Mouse (Mus musculus): Measurements from ENCODE around the gene Mark4. TPM values are rescaled to one million over a fixed set of nuclear protein-coding genes. Genes with fewer than 3 reads are reported as not detected.

Gene Mark4
- total RNA-seq (2023): 26.6 TPM

DNA sequence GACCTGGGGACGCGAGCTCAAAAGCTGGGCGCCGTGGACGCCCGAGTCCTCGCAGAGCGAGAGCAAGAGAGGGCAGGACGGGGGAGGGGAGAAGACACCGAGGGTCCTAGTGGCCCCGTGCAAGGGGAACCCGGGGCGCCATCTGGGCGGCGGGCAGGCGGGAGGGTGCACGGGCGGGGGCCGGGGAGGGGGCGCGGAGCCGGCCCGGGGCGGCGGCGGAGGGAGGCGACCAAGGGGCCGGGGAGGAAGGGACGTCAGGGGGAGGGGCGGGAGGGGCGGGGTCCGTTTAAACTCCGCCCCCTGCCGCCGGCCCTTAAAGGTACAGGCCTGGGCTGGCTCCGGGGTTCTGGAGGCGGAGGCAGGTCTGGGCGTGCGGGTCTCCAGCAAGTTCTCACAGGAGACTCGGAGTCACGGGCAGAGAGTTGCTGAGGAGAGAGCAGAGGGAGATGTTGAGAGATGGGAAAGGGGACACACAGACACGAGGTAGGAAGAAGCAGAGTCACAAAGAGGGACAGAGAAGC lies at the start of gene Mark4:
Gene Mark4 (minus strand): TSS at position 231 of the 521 bp plus-strand sequence.

DNA sequence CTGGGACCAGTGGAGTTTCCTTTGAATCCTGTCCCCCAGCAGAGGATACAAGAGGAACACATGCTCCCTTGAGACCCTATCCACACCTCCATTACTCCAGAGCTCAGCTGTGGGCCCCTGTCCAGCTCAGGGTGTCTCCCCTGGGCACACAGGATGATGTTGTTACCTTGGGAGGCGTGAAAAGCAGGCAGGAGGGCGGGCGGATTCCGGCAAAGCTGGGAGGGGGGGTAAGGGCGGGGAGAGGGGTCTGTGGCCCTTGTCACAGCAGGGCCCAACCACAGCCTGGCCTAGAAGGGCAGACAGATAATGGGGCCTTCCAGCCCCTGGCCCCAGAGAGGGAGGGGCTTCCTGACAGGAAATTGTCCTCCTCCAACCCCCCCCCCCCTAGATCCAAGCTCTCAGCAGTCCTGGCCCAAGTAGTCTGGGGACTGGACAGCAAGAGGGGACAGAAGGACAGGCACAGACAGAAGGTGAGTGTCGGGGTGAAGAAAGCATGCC lies 4.3 kb upstream of the Mark4 start, which contains the start of gene Exoc3l2:
Gene Exoc3l2 (plus strand): TSS at position 448 of the 498 bp plus-strand sequence.

DNA sequence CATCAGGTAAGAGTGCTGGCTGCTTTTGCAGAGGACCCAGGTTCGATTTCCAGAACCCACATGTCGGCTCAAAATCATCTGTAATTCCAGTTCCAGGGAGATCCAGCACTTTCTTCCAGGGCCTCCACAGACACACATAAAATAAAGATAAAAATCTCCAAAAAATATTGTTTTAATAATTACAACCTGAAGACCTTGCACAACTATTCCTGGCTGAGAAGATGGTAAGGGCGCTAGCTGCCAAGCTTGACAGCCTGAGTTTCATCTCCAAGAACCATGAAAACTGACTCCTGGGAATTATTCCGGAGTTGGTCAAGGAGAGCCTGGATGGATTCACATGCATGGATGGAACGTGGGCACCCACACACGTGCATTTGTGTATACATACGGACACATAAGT lies 54.1 kb downstream of the Mark4 start, which contains the start of gene Ckm:
Gene Ckm (plus strand): TSS at position 301 of the 400 bp plus-strand sequence.

DNA sequence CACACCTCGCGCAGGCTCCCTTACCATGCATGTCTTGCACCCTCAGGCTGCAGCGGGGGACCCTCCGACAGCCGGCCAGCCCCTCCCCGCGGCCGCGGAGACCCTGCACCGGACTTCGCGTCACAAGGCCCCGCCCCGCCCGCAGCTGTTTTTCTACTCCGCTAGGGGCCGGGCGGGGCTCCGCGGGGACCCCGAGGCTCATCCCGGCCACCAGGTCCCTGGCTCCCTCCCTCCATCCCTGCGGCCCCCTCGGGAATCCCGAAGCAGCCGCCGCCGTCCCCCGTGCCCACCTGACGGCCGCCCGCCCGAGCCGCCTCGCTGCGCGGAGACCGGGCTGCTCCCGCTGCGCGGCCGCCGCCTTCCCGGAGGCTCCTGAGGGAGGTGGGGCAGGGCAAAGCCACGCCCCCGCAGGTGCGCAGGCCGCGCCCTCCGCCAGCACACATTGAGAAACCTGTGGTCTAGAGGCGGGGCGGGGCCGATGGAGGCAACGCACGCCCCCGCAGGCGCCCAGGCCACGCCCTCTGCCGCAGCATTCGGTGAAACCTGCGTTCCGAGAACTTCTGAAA lies 54.8 kb downstream of the Mark4 start, which contains the start of gene Klc3:
Gene Klc3 (minus strand): TSS at position 374 of the 566 bp plus-strand sequence.

DNA sequence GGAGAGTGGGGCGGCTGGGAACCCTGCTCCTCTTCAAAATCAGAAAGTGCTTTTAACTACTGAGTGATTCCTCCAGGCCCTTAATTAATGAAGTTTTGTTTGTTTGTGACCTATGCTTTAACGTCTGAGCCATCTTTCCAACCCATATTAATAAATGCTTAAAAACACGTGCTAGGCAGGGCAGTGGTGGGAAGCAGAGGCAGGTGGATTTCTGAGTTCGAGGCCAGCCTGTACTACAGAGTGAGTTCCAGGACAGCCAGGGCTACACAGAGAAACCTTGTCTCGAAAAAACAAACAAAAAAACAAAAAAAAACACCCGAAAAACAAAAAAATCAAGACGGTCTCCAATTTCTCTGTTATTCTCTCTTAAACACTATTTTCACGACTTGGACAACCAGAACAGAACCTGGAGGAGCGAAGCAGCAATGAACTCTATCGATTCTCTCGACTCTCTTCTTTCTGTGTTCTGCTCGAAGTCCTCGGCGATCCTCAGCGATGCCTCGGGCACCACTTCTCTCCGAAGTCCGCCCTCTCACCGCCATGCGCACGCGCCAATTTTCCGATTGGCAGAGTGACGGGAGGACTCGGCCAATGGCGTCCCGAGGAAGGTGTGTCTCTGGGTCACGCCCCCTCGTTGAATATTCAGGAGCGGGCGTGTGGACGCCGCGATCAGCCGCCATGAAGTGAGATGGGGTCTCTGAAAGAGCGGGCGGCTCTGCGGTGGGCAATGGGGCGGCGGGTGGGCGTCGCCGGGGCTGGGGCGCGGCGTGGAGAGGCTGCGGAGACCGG lies 77.0 kb downstream of the Mark4 start, which contains the start of gene Ercc2:
Gene Ercc2 (plus strand): TSS at position 634 of the 789 bp plus-strand sequence.

Other genes with a start within 250 kb of the Mark4 start
- not detected for gene Gpr4, start 246.3 kb downstream of the Mark4 start, total RNA-seq (2023)
- gene Opa3, start 230.5 kb downstream of the Mark4 start, total RNA-seq (2023): 51.9 TPM
- 296 TPM for gene Vasp, start 187.0 kb downstream of the Mark4 start, total RNA-seq (2023)
- 2.3 TPM for gene Ppm1n, start 178.8 kb downstream of the Mark4 start, total RNA-seq (2023)
- gene Rtn2, start 176.2 kb downstream of the Mark4 start, total RNA-seq (2023): not detected
- 1,017 TPM for gene Fosb, start 148.8 kb downstream of the Mark4 start, total RNA-seq (2023)
- 65.9 TPM for gene Ercc1, start 114.0 kb downstream of the Mark4 start, total RNA-seq (2023)
- gene Cd3eap, start 99.3 kb downstream of the Mark4 start, total RNA-seq (2023): 12.8 TPM
- gene Ppp1r13l, start 99.1 kb downstream of the Mark4 start, total RNA-seq (2023): 1.6 TPM
- gene Ercc2, start 76.8 kb downstream of the Mark4 start, total RNA-seq (2023): 83.7 TPM
- 3.6 TPM for gene Klc3, start 54.7 kb downstream of the Mark4 start, total RNA-seq (2023)
- gene Ckm, start 54.0 kb downstream of the Mark4 start, total RNA-seq (2023): not detected
- not detected for gene Exoc3l2, start 4.5 kb upstream of the Mark4 start, total RNA-seq (2023)
- 3.8 TPM for gene Bloc1s3, start 49.5 kb upstream of the Mark4 start, total RNA-seq (2023)
- 24.3 TPM for gene Trappc6a, start 49.6 kb upstream of the Mark4 start, total RNA-seq (2023)
- gene Nkpd1, start 59.0 kb upstream of the Mark4 start, total RNA-seq (2023): not detected
- 51.4 TPM for gene Ppp1r37, start 104.3 kb upstream of the Mark4 start, total RNA-seq (2023)
- gene Zfp296, start 118.5 kb upstream of the Mark4 start, total RNA-seq (2023): 2.4 TPM
- 48.1 TPM for gene Gemin7, start 118.8 kb upstream of the Mark4 start, total RNA-seq (2023)
- gene Clasrp, start 145.7 kb upstream of the Mark4 start, total RNA-seq (2023): 87.8 TPM
- gene Relb, start 170.6 kb upstream of the Mark4 start, total RNA-seq (2023): 44.9 TPM
- 70.1 TPM for gene Clptm1, start 206.2 kb upstream of the Mark4 start, total RNA-seq (2023)
- gene Apoc2, start 219.1 kb upstream of the Mark4 start, total RNA-seq (2023): 2.1 TPM
- gene Gm44805, start 222.6 kb upstream of the Mark4 start, total RNA-seq (2023): not detected
- gene Apoc4, start 222.7 kb upstream of the Mark4 start, total RNA-seq (2023): not detected
- 1.4 TPM for gene Apoc1, start 233.8 kb upstream of the Mark4 start, total RNA-seq (2023)
- gene Apoe, start 240.4 kb upstream of the Mark4 start, total RNA-seq (2023): 33.1 TPM

Measured in CD8-positive naive resting alpha-beta T cell, adult 57 days (primary cell).